Mouse (Mus musculus) spleen, adult 2 months (tissue): ENCODE data around the gene Treml1.

Source experiments
- CTCF ChIP-seq: fragments of 200-500 bp; IDR thresholded peaks from 2 replicates; pipeline ENCODE4 v1.5.1; 2011; ENCODE audit warnings: mild to moderate bottlenecking, inconsistent platforms; ENCODE audit not compliant: insufficient read depth, insufficient read length, insufficient replicate concordance; ENCODE audit errors: extremely low read depth
- POLR2A ChIP-seq: fragments of 200-500 bp; IDR thresholded peaks from 2 replicates; pipeline ENCODE4 v1.6.1; 2011; ENCODE audit warnings: low read depth, low read length, inconsistent platforms

- TF ChIP-seq CTCF (no peak), POLR2A (no peak)
These were observed 5.9 kb downstream of the Treml1 start for GRCm38 (mm10) chr17:48365511-48366155.
